Mouse (Mus musculus) subcutaneous adipose tissue, adult 2 months (tissue): Measurements from ENCODE around the gene Olfr545. TPM values are rescaled to one million over a fixed set of nuclear protein-coding genes. Genes with fewer than 3 reads are reported as not detected.

ENCODE experiments used
- polyA plus RNA-seq: library from polyadenylated mRNA; depleted of rRNA; stranded (reverse); fragments of >200 nt; gene quantifications from 2 replicates; pipeline ENCODE4 v1.2.3, GENCODE M21; 2012; ENCODE audit warnings: low replicate concordance; rRNA removed

Olfr545 gene
- polyA plus RNA-seq, result not detected in 2 replicates

GRCm38 (mm10) chr7:102499473-102499872, at the start of gene Olfr545:
Gene Olfr545, minus strand, starts transcription at chr7:102499573.

GRCm38 (mm10) chr7:102540596-102540995, 41.2 kb upstream of the Olfr545 start, which contains the start of gene Olfr548-ps1:
Gene Olfr548-ps1, plus strand, starts transcription at chr7:102540896.

DNA sequence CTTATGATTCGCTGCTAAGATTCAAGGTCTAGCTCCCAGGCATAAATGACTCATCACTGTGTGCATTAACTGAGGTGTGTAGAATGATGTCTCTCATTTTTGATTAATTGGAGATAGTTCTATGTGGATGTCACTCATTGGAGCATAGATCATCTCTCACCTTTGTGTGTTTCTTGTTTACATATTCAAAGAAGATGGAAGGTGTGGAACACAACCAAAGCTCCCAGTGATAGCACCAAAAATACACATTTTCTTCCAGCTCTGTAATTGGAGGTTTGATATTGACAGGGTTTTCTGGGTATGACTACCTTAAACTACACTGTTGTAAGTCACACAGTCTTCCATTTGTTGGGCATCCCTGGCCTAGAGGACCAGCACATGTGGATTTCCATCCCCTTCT, 35.1 kb upstream of the Olfr545 start, which contains the start of gene Olfr547:
Gene Olfr547 (plus strand): TSS at position 301 of the 400 bp plus-strand sequence.

DNA sequence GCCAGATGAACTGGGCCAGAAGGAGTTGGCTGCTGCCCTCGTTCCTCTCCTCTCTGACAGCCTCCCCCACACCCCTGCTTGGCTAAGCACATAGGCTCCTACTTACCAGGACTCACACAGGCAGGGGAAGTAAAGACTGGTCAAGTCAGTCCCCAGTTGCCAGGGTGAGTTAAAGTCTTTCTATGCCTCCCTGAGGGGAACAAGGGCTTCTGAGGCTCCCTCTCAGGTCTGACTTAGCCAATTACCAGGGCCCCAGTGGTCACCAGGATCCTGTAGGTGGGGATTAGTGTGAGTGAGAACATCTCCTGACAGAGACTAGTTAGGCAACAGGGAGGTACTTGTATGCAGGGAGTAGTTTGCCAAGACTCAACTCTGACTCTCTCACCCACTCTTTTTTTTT, 11.2 kb downstream of the Olfr545 start, which contains the start of gene Olfr544:
Gene Olfr544 (minus strand): TSS at position 153 of the 400 bp plus-strand sequence.

DNA sequence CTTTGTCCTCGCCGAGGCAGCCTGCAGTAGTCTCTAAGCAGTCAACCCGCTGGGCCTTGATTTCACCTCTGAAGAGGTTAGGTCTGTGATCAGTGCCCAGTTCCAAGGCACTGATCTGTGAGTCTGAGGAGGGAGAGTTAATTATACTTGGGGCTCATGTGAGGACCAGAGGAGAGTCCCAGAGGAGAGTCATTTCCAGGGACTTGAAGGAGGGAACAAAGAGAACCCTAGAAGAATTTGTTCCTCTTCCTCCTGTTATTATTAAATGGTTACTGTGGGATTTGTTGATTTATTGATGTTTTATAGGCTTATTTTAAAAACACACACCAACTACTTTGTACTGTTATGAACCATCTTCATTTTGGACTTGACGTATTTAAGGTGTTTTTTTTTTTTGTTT, 17.8 kb downstream of the Olfr545 start, which contains the start of gene Olfr543:
Gene Olfr543 (minus strand): TSS at position 101 of the 400 bp plus-strand sequence.

GRCm38 (mm10) chr7:102441657-102442391, 57.5 kb downstream of the Olfr545 start, which contains the start of gene Rrm1:
Gene Rrm1, plus strand, starts transcription at chr7:102441695.

Other genes starting within 250 kb of the Olfr545 start
- 80.6 and 108 TPM in 2 replicates for gene Rhog, start 243.5 kb downstream of the Olfr545 start, polyA plus RNA-seq
- gene Stim1, start 231.8 kb downstream of the Olfr545 start, polyA plus RNA-seq, result 62.2 and 89.1 TPM in 2 replicates
- 5.9 and 22.5 TPM in 2 replicates for gene Rrm1, start 57.9 kb downstream of the Olfr545 start, polyA plus RNA-seq
- not detected in 2 replicates for gene Olfr543, start 17.9 kb downstream of the Olfr545 start, polyA plus RNA-seq
- gene Olfr544, start 11.3 kb downstream of the Olfr545 start, polyA plus RNA-seq, result not detected in 2 replicates
- not detected in 2 replicates for gene Olfr547, start 35.2 kb upstream of the Olfr545 start, polyA plus RNA-seq
- not detected in 2 replicates for gene Olfr548-ps1, start 41.3 kb upstream of the Olfr545 start, polyA plus RNA-seq
- gene Olfr549, start 50.3 kb upstream of the Olfr545 start, polyA plus RNA-seq, result not detected in 2 replicates
- gene Trim21, start 65.9 kb upstream of the Olfr545 start, polyA plus RNA-seq, result 7.0 and 10.4 TPM in 2 replicates
- not detected in 2 replicates for gene Olfr550, start 71.9 kb upstream of the Olfr545 start, polyA plus RNA-seq
- gene Olfr551, start 92.3 kb upstream of the Olfr545 start, polyA plus RNA-seq, result not detected in 2 replicates
- not detected in 2 replicates for gene Olfr552, start 98.2 kb upstream of the Olfr545 start, polyA plus RNA-seq
- gene Olfr553, start 118.6 kb upstream of the Olfr545 start, polyA plus RNA-seq, result not detected in 2 replicates
- not detected in 2 replicates for gene Olfr554, start 138.9 kb upstream of the Olfr545 start, polyA plus RNA-seq
- not detected in 2 replicates for gene Olfr555, start 159.2 kb upstream of the Olfr545 start, polyA plus RNA-seq
- gene Olfr556, start 165.3 kb upstream of the Olfr545 start, polyA plus RNA-seq, result not detected in 2 replicates
- 41.4 and 44.2 TPM in 2 replicates for gene Trim68, start 187.8 kb upstream of the Olfr545 start, polyA plus RNA-seq
- not detected in 2 replicates for gene Olfr557, start 196.3 kb upstream of the Olfr545 start, polyA plus RNA-seq
- 9.2 and 10.1 TPM in 2 replicates for gene Olfr558, start 202.6 kb upstream of the Olfr545 start, polyA plus RNA-seq
- gene Olfr33, start 219.5 kb upstream of the Olfr545 start, polyA plus RNA-seq, result not detected in 2 replicates
- gene Olfr559, start 227.9 kb upstream of the Olfr545 start, polyA plus RNA-seq, result not detected in 2 replicates